Mouse (Mus musculus) thymus, postnatal 10 days (tissue): ENCODE results near the gene Zfp382.
"Not testable (repeated sequence)": the region's sequence is repeated elsewhere in the genome, so short reads cannot be mapped to it uniquely, and the experiment has no call there.

Experiments
- DNase-seq, 2 experiments: peaks; one replicate each; pipeline ENCODE4 v3.0.0; 2021; ENCODE audit warnings: low spot score in 2 of 2

Zfp382 gene

DNA sequence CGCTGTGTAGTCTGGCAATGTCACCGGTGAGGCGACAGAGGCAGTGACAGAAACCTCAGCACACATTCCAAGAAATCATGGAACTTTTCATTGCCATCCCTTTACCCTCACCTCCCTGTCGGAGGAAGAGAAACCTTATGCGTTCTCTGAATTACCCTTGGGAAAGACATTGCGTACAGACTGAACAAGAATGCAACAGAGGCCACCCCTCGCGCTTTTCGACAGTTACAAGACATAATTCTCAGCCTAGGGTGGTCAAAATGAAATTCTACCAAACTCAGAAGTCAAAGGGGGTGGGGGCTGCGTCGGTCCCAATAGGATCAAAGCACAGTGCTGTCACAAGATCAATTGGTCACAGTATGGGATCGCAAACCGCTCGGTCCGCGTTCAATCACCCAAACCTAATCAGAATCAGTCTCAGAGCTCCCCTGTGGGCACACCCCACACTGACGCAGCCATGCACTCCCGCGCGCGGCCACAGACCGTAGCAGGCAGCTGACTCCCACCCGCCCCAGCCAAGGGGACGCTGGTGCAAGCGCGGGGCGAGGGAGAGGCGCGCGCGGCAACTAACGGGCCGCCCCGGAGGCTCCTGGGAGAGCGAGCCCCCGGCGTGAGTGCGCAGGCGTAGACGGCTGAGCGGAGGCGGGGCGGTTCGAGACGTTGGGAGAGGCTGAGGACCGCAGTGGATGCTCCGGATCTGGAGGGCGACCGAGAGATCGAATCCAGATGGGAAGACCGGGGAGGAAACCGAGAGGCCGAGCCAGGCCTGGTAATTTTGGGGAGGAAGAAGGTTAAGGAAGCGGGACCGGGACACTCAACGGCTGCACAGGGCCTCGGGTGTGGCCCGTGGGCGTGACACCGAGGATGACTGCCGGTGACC, at the start of gene Zfp382:
Zfp382 (plus strand) TSS at position 635 of the 880 bp plus-strand sequence.
- DNase-seq: peak; percentile 81 to 90

DNA sequence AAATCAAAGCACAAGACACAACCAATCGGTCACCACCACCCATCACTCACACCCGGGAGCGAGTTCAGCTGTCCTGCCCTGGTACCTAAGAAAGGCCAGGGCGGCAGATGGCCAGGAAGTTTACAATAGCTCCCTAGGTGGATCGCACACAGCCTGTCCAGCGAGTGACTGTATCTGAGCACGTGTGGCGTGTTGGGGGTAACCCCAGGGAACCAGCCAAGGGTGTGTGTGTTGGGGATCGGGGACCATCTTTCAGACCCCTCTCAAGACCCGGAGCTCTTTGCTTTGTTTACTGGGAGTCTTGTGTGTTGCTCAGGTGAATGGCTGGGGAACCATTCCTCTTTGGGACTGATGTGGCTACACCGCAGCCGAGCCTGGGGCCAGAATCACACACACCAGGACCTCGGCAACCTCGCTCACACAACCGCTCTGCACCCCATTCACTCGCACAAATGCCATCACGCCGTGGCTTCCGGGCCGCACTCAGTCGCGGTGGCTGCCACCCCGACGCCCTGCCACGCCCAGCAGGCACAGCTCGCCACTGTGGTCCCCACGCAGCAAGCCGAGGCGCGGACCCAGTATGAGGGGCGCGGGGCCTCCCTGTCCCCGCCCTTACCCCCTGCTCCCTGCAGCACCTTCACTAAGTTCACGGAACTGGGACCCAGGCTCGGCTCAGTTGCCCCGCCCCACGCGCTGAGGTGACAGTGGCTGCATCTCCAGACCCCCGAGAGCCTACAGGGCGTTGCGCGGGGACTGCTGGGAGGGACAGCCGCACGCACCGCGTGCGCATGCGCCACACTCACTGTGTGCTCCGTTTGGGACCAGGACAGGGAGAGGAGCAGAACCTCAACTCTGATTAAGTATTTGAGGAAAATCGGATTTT, 49.4 kb upstream of the Zfp382 start, which contains the start of gene Zfp82:
Zfp82 (minus strand) TSS at position 755 of the 883 bp plus-strand sequence.
- DNase-seq: peak; percentile 85 to 87

GRCm38 (mm10) chr7:30086524-30086923, 35.2 kb upstream of the Zfp382 start:
- DNase-seq: no peak

DNA sequence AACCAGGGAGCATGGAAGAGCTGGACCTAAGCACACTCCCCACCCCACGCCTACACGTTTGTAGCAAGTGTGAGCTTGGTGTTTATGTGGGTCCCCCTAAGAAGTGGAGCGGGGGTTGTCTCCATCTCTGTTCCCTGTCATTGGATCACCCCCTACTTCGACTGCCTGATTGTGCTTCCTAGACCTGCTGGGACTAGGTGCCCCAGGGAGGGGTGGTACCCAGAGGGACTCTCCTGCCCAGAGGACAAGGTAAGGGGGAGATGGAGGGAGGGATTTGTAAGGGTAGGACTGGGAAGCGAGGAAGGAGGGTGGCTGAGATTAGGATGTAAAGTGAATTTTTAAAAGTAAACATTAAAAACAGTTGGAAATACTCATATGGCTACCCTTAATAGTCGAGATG, 32.3 kb upstream of the Zfp382 start:
- peak in 1 of 2 experiments; percentile 11 for DNase-seq

DNA sequence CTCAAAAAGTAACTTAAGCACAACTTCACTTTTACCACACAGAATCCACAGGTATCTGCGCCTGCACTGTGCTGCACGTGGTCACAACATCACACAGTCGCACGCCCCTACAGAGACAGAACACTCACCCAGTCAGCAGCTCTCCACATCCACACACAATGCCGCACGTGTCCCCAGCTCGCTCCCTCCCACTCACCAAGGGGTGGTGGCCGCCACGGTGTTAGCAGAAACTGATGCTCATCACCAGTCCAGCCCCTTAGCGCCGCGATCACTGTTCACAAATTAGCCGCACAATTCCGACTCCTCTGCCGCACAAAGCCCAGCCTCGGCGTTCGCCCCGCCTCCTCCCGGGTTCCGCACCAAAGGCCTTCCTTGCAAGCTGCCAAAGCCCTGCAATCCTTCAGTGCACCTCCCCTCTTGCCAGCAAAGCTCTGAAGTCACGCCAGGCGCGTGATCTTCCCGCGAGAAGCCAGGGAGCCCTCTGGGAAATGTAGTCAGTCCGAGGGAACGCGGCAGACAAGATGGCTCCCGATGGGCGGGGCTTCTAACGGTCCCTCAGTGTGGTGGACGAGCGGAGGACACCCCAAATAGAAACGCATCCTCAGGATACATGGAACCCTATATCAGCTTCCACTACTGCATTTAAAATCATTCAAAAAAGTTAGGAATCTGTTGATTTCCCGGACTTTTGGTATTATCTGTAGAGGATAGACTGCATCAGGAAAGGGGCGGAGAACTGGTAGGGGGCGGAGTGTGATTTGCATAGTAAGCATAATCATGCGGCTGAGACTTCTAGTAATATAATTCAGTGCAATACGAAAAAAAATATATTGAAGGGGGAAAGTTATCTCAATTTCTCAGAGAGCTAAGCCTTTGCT, 31.4 kb upstream of the Zfp382 start, which contains the start of the genes Gm26920 and Zfp566:
Gm26920 (minus strand) TSS at position 319 of the 878 bp plus-strand sequence.
Zfp566 (minus strand) TSS at position 436 of the 878 bp plus-strand sequence.
- DNase-seq: peak; percentile 89 to 95

DNA sequence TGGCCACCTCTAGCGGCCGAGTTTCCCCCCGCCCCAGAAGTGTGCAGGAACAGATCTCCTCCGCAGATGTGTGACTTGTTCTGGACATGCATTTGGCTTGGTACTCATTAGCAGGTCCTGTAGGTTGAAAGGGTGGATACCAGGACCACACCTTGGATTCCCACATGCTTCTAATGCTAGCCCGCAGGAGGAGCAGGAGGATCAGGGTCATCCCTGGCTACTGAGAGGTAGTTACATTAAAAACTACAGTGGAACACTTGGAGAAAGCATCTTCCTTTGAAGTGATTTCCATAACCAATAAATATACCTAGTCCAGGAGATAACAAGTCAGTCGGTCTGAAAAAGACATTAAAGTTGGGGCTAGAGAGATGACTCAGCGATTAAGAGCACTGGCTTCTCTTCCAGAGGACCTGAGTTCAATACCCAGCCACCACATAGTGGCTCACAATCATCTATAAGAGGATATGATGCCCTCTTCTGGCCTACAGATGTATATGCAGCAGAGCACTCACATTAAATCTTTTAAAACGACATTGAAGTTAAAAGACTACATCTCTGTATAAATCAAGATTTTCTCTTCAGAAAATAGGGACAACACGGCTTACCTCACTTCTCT, 30.7 kb upstream of the Zfp382 start:
- no peak for DNase-seq

DNA sequence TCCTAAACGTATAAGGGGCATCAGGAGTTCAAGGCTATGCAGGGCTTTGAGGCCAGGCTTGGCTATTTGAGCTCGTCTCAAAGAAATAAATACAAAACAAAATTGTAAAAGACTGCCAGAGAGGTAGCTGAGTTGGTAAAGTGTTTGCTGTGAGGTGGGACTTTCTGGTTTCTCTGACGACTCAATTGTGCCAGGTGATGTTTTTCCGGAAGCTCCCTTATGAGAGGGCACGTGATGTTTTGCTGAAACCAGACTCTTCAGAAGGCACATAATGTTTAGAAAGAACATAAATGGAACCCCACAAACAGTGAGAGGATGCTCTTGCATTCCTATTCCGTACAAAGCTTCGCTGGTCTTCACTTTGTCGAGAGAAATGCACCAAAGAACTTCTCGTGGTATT, 29.1 kb upstream of the Zfp382 start:
- DNase-seq: no peak

DNA sequence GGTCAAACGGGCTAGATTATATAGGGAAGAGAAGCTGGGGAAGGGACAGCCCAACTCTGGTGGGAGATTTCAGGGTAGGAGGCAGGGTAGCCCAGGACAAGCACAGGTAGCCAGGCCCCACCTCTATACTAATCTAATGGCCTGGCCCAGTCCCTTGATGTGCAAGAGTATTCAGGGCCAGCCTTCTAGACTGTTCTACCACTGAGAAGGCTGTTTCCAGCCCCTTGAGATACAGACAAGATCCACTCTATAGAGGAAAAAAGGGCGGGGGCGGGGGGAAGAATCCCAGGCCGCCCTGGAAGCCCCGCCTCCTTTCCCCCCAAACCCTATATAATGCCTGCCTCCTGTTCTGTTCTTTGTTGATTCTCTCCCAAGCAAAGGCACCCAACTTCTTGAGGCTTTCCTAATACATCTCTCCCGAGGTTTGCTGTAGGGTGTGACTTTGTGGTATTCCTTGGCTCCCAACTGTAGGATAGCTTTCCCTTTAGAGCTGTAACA, 27.8 kb upstream of the Zfp382 start:
- DNase-seq: no peak

GRCm38 (mm10) chr7:30094646-30095429, 26.9 kb upstream of the Zfp382 start, which contains the start of gene Zfp260:
Zfp260 (plus strand) TSS chr7:30094777.
- DNase-seq: peak; percentile 87 to 91

- DNase-seq: no peak
Observed at GRCm38 (mm10) chr7:30095551-30096125, 26.1 kb upstream of the Zfp382 start.

DNA sequence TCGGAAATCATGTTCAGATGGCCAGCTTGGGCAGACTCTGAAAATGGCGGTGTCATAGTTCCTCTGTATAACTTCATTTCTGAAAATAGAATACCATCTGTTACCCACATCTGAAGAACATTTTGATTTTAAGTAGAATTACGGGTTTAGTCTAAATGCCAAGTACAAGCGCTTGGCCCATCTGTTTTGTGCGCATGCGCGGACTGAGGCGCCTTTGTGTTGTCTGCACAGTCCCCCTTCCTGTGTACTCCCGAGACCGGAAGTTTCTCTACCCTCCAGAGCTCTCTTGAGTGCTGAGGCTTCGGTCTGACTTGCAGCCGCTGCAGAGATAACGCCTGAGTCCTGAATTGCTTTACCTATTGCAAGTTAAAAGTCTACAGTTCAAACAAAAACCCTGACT, 22.4 kb upstream of the Zfp382 start:
- peak; percentile 66 to 71 for DNase-seq

DNA sequence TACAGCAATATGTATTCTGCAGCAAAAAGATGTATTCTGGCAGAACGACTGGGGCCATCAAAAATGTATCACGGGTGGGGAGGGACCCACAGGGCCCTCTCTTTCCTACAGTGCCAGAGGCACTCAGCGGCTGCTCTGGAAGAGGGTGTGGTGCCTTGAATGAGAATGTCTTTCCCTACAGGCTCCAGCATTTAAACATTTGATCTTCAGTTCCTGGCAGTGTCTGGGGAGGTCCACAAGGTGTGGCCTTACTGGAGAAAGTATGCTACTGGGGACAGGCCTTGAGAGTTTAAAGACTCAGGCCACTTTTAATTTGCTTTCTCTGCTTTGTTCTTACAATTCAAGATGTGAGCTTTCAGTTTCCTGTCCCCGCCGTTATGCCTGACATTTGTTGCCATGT, 5.7 kb upstream of the Zfp382 start:
- DNase-seq: no peak

GRCm38 (mm10) chr7:30117935-30118334, 3.8 kb upstream of the Zfp382 start:
- not testable (repeated sequence) for DNase-seq

GRCm38 (mm10) chr7:30122188-30122530, 417 bp downstream of the Zfp382 start:
- no peak for DNase-seq

- DNase-seq: no peak
Observed at GRCm38 (mm10) chr7:30129900-30130299, 8.2 kb downstream of the Zfp382 start.

DNA sequence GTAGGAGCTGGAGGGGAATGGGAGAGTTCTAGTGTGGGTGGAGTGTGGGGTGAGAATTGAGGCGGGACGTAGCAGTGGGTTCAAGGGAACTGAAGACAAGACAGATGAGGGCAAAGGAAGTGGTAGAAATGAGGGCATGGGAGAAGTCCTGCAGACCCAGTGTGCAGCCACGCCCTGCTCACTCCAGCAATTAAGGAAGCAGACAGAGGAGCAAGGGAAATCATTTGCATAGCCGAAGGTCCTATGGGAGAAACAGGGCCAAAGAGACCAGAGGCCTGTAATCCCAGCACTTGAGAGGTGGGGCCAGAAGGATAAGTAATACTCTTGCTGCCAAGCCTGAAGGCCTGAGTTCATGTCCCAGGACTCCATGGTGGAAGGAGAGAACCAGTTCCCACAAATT, 10.7 kb downstream of the Zfp382 start:
- no peak for DNase-seq

DNA sequence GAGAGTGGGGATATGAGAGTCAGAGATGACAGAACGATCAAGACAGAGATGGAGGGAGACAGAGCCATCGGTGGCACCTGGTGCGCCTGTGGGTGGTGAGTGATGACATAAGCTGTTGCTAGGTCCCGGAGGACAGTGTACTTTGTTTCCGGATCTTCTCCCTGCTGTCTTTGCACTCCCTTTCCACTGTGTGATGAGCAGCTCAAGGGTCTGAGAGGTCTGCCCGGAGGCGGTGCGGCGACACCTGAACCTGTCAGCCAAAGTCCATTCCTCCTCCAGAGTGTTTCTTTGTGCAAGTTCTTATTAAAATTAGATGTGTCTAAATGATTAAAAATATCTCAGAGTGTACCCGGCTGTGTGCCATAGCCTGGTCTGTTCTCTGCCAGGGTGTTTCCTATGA, 15.1 kb downstream of the Zfp382 start:
- no peak for DNase-seq

- DNase-seq: no peak
Observed at GRCm38 (mm10) chr7:30143170-30143554, 21.4 kb downstream of the Zfp382 start.

- peak; percentile 46 to 57 for DNase-seq
Observed at GRCm38 (mm10) chr7:30143555-30144209, 21.9 kb downstream of the Zfp382 start.
